Mouse (Mus musculus): ENCODE measurements around the gene Dido1. TPM values are rescaled to one million over a fixed set of nuclear protein-coding genes. Genes with fewer than 3 reads are reported as not detected.

The Dido1 gene
- total RNA-seq, 2 experiments from 2014 or later, result 14.6 to 16.2 TPM

Other genes with a start within 250 kb of the Dido1 start
- gene Ntsr1, start 210.0 kb downstream of the Dido1 start, total RNA-seq (2021), result not detected
- gene Mrgbp, start 128.7 kb downstream of the Dido1 start, total RNA-seq (2021), result 1 to 10 TPM; 4.1 to 4.5 TPM
- gene Ogfr, start 120.8 kb downstream of the Dido1 start, total RNA-seq (2021), result 10 to 100 TPM; 20.0 to 23.6 TPM
- gene Col9a3, start 112.2 kb downstream of the Dido1 start, total RNA-seq (2021), result under 1 TPM; 0.16 to 0.59 TPM
- gene Tcfl5, start 67.3 kb downstream of the Dido1 start, total RNA-seq (2021), result under 1 TPM in 1 of 2 experiments, not detected in 1; 0.18 TPM
- gene Gid8, start 118 bp upstream of the Dido1 start, total RNA-seq (2021), result 10 to 100 TPM; 31.8 to 34.4 TPM
- under 1 TPM; 0.20 to 0.48 TPM for gene Slc17a9, start 15.3 kb upstream of the Dido1 start, total RNA-seq (2021)
- not detected for gene Bhlhe23, start 66.9 kb upstream of the Dido1 start, total RNA-seq (2021)
- gene Ythdf1, start 210.9 kb upstream of the Dido1 start, total RNA-seq (2021), result 10 to 100 TPM; 31.9 to 34.1 TPM
- not detected for gene Birc7, start 219.0 kb upstream of the Dido1 start, total RNA-seq (2021)
- under 1 TPM in 1 of 2 experiments, not detected in 1; 0.49 TPM for gene Nkain4, start 244.7 kb upstream of the Dido1 start, total RNA-seq (2021)

All from gastrocnemius, postnatal 25 days (tissue).